Mouse (Mus musculus) B cell, adult 2 months (primary cell): ENCODE measurements around the gene Nfatc2.
A peak's percentile ranks its signal among the peaks of the same experiment; 100 is the strongest.

Source experiments
- DNase-seq, 2 experiments: peaks; one replicate each; pipeline ENCODE4 v3.0.0; 2022

Nfatc2 gene

DNA sequence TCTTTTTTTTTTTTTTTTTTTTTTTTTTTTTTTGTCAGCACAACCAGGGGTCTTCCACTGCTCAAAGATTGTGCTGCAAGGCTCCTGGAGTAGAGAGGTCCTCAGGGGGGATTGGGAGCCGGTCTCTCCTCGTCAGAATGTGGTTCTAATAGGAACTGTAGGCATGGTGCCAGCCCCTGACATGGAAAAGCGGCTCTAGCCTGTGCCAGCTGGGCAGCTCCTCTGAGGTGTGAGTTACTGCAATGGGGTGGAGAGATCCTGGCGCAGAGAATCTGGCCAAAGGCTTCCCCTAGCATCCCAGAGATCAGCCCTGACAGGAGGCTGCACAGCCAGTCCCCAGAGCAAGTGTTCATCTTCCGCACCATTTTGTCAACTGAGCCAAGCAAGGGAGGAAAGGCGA lies 120.8 kb downstream of the Nfatc2 start:
- DNase-seq, result no peak

DNA sequence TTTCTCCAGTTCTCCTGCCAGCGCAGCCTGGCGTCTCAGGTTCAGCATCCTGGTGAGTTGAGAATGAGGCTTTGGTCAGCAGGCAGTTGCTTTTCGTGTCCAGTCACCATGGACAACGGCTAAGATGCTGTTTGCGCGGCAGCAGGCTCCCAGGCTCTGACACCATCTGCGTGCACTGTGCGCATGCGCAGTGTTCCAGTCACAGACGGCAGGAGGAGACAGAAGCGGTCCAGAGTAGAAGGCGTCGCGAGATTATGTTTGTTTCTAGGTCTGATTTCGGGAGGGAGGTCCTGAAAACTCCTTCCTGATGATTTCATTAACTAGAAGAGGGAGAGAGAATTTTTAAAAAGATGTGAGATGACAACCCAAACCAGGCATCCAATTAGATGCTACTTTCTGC lies 121.5 kb downstream of the Nfatc2 start:
- no peak for DNase-seq

DNA sequence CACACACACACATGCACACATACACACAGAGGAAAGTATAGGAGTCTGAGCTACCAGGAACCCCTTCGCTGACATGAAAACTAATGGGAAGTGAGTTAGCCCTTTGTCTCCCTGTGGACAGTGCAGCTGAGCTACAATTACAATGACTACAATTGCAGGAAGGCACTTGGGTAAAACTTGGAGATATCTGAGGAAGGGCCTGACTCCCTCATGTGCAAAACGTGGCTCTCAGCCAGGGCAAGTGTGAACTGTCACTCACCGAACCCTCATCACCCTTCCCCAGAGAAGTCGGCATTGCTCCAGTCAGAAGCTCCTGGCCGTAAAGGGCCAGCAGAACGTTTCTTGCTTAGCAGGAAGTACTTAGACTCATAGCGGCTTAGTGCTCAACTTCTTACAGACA lies 123.0 kb downstream of the Nfatc2 start:
- DNase-seq, result no peak

- DNase-seq, result peak; percentile 46 to 51
These were observed 128.0 kb downstream of the Nfatc2 start for GRCm38 (mm10) chr2:168473496-168473895.

DNA sequence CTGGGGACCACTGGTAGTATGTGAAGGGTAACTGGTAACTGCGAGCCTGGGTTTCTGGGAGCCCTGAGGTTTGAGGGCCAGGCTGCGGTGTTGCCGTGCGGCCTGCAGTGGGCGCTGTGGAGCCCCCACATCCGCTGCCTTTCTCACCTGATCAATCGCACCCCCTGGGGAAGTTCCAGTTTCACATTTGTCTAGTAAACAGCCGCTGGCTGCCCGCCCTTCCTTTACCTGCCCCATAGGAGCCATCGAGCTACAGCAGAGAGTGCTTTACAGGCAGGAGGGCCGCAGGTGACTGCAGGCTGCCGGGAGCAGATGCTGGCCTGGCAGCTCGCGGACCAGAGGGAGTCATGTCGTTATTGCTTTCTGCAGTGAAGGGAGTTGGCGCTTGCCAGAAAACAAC lies 128.6 kb downstream of the Nfatc2 start:
- DNase-seq, result peak; percentile 91 to 93

GRCm38 (mm10) chr2:168469032-168469431 lies 132.4 kb downstream of the Nfatc2 start:
- DNase-seq, result peak; percentile 79 to 80

GRCm38 (mm10) chr2:168467166-168467565 lies 134.3 kb downstream of the Nfatc2 start:
- no peak for DNase-seq

- DNase-seq, result no peak
These were observed 135.4 kb downstream of the Nfatc2 start for GRCm38 (mm10) chr2:168466066-168466465.

GRCm38 (mm10) chr2:168465646-168466045 lies 135.8 kb downstream of the Nfatc2 start:
- DNase-seq, result no peak

DNA sequence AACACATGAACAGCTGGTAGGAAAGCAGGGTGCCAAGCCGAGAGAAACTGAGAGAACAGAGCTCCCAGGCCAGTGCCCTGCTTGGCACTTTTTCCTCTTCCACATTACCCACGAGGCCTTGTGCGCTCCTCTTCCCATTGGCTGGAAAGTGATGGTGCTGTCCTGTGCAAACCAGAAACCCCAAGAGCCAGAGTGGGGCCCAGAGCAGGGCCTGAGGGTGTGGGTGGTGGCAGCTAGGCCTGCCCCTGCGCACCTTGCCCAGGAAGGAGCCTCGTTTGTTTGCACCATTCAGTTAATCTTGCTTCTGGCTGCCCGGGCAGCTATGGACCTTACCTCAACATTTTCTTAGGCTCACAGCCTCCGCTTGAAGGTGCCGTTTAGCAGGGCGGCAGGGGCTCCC lies 139.6 kb downstream of the Nfatc2 start:
- DNase-seq, result no peak

GRCm38 (mm10) chr2:168459627-168460026 lies 141.8 kb downstream of the Nfatc2 start:
- no peak for DNase-seq

DNA sequence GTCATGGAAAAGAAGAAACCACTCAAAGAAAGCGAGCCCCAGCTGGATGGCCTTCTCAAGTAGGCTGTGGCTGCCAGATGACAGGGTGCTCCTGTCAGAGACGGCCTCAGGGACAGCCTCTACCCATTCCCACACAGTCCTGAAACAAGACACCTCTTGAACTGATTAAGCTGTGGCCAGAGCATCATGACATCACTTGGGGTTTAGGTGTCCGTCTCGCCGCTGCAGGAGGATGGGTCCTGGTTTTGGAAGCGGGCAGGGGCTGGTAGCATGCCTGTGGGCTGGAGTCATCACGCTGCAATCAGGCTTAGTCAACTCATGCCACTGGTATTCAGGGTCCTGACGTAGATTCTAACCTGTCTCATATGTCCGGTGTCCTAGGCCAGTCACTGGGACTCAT lies 142.9 kb downstream of the Nfatc2 start:
- no peak for DNase-seq

GRCm38 (mm10) chr2:168451714-168452708 lies 149.4 kb downstream of the Nfatc2 start:
- DNase-seq, result no peak

GRCm38 (mm10) chr2:168450977-168451376 lies 150.5 kb downstream of the Nfatc2 start:
- DNase-seq, result peak; percentile 68 to 72

DNA sequence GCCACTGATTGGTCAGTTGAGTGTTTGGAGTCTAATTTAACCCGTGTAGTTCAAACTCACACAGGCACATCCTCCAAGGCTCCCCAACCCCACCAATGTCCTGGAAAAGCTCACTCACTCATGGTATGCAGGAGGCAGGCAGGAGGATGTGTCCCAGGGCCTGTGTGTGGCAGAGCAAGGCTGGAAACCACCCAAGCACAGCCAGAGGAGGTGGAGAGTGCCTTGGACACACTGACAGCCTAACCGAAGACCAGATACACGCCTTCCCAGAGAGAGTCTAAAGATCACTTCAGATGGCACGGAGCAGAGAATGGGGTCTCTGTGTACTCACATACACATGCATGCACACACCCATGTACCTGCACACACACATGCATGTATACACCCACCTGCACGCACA lies 153.4 kb downstream of the Nfatc2 start:
- DNase-seq, result no peak

- DNase-seq, result no peak
These were observed 153.9 kb downstream of the Nfatc2 start for GRCm38 (mm10) chr2:168447601-168448000.

- DNase-seq, result peak; percentile 73 to 74
These were observed 156.1 kb downstream of the Nfatc2 start for GRCm38 (mm10) chr2:168445211-168445810.

DNA sequence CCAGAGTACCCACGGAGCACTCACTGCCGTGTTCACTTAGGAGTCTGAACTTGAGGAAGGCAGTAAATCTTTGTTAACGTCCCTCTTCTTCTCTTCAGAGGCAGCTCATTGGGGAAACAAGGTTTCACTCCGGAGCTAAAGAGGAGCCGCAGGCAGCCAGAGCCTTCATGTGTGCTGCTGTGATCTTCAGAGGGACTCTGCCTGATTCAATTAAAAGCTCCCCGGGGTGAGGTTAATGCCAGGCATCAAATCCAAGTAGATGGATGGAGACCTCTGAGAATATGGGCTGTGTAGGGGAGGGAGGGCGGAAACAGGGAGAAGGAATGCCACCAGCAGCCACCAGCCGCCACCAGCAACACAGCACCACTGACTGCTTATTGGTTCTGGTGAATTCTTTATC lies 157.3 kb downstream of the Nfatc2 start:
- no peak for DNase-seq

- no peak for DNase-seq
These were observed 160.0 kb downstream of the Nfatc2 start for GRCm38 (mm10) chr2:168441494-168441893.

GRCm38 (mm10) chr2:168440918-168441328 lies 160.5 kb downstream of the Nfatc2 start:
- no peak for DNase-seq

GRCm38 (mm10) chr2:168438981-168439452 lies 162.4 kb downstream of the Nfatc2 start:
- peak; percentile 51 to 52 for DNase-seq

DNA sequence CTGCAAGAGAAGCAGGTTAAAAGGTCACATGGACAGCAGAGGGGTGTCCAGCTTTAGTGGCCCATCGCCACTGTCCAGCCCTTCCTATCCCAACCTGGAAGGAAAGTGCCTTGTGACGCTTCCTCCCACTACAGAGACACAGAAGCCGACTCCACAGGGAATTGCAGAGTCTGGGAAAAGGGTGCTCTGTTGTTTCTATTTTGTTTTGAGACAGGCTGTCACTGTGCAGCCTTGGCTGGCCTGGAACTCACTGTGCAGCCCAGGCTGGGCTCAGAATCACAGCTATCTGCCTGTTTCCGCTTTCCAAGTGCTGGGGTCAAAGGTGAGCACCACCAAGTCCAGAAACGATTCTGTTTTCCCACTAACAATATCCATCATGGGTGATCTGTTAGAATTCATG lies 167.3 kb downstream of the Nfatc2 start:
- no peak for DNase-seq

GRCm38 (mm10) chr2:168433392-168433791 lies 168.1 kb downstream of the Nfatc2 start:
- no peak for DNase-seq

DNA sequence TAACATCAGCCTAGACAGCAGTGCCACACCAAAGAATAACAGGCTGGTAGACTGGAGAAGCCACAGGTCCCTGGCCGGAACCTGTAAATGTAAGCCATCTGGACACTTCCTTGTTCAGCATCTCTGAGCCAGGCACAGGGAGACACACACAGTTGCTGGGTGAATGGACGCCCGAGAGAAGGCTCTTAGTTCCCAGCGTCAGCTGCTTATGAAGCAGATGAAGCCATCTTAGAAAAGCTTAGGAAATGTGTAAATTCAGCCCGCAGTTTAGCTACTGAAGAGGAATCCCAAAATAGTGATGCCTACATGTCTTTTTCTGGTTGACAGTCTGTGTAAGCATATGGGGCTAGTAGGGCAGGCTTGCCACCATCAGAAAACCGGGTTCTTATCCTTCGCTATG lies 169.1 kb downstream of the Nfatc2 start:
- DNase-seq, result no peak
